Mouse (Mus musculus) kidney, embryonic 16.5 days (tissue): ENCODE results near the gene Rcsd1. TPM values are rescaled to one million over a fixed set of nuclear protein-coding genes. Genes with fewer than 3 reads are reported as not detected.

ENCODE experiments used
- ATAC-seq: fragments of 200-750 bp; cut with Nextera tagmentation; 2 replicates; pipeline ENCODE4 v1.8.0; 2017; ENCODE audit warnings: moderate TSS enrichment; ENCODE audit not compliant: low FRiP score, low TSS enrichment
- H3K27ac ChIP-seq: fragments of 300-500 bp; sonication (generic); 2 replicates; pipeline ENCODE4 v1.5.1; 2014; ENCODE audit warnings: low read length
- H3K27me3 ChIP-seq: fragments of 300-500 bp; sonication (generic); 2 replicates; pipeline ENCODE4 v1.6.1; 2014; ENCODE audit warnings: low read length, control low read depth, mixed read lengths; ENCODE audit not compliant: insufficient read depth
- H3K36me3 ChIP-seq: fragments of 300-500 bp; sonication (generic); 2 replicates; pipeline ENCODE4 v1.6.1; 2014; ENCODE audit warnings: low read length, control low read depth, mixed read lengths; ENCODE audit not compliant: insufficient read depth
- H3K4me1 ChIP-seq: fragments of 300-500 bp; sonication (generic); 2 replicates; pipeline ENCODE4 v1.6.1; 2014; ENCODE audit warnings: low read length, control low read depth, mixed read lengths; ENCODE audit not compliant: insufficient read depth
- H3K4me2 ChIP-seq: fragments of 300-500 bp; sonication (generic); replicated peaks from 2 replicates; pipeline ENCODE4 v1.6.1; 2014; ENCODE audit warnings: low read depth, low read length
- H3K4me3 ChIP-seq: fragments of 300-500 bp; sonication (generic); 2 replicates; pipeline ENCODE4 v1.5.1; 2014; ENCODE audit warnings: mild to moderate bottlenecking, low read length
- H3K9ac ChIP-seq: fragments of 300-500 bp; sonication (generic); replicated peaks from 2 replicates; pipeline ENCODE4 v1.6.1; 2014; ENCODE audit warnings: low read length
- H3K9me3 ChIP-seq: fragments of 300-500 bp; sonication (generic); 2 replicates; pipeline ENCODE4 v1.6.1; 2016; ENCODE audit warnings: low read length, control low read depth
- WGBS: fragments of 180-500 bp; shearing (Covaris S2); extraction: QIAGEN DNeasy Blood & Tissue Kit; methylation state at CpG from one replicate; pipeline ENCODE4 v1.1.7; 2014; 5-methylcytosine and 5-hydroxymethylcytosine counted together
- polyA plus RNA-seq: library from polyadenylated mRNA; unstranded; fragments of >200 nt; fragmentation: Nextera tagmentation; extraction: Ambion mirVana; gene quantifications from 2 replicates; pipeline ENCODE4 v1.2.1, GENCODE M21; 2015

The Rcsd1 gene
- polyA plus RNA-seq, 1 experiment from 2014 or later = 54.9 TPM

- Histone ChIP-seq H3K27ac (peak overlapping the region; percentile 41; the same call in 1 of the 2 replicates), H3K4me1 (peaks cover 72% of the 10 kb centered on the region), H3K9ac (peak overlapping the region; percentile 83), H3K27me3 (no peaks in the 10 kb centered on the region), H3K4me2 (peak overlapping the region; percentile 79), H3K4me3 (peak overlapping the region; percentile 72), H3K9me3 (no peaks in the 10 kb centered on the region), H3K36me3 (no peaks in the 10 kb centered on the region)
- 70% methylated on average over 7 of the region's 7 CpGs for WGBS
- no peak for ATAC-seq
Observed at GRCm38 (mm10) chr1:165705868-165706348, 3.6 kb downstream of the Rcsd1 start.

GRCm38 (mm10) chr1:165705368-165705767 lies 4.2 kb downstream of the Rcsd1 start:
- H3K4me1 ChIP-seq = peaks cover 77% of the 10 kb centered on the region
- H3K27me3 ChIP-seq = no peaks in the 10 kb centered on the region
- 53% methylated on average over 6 of the region's 6 CpGs for WGBS
- H3K9me3 ChIP-seq = no peaks in the 10 kb centered on the region
- ATAC-seq = no peak
- no peaks in the 10 kb centered on the region for H3K36me3 ChIP-seq
- no peak overlapping the region; the same call in 1 of the 2 replicates for H3K4me3 ChIP-seq
- H3K4me2 ChIP-seq = peak overlapping the region; percentile 79
- H3K9ac ChIP-seq = no peak overlapping the region; the same call in 1 of the 2 replicates
- 0 out of 2 replicates have a peak overlapping the region, but pooled peaks have one; percentile 41 for H3K27ac ChIP-seq

- 70% methylated on average over 3 of the region's 3 CpGs for WGBS
- no peaks in the 10 kb centered on the region for H3K27me3 ChIP-seq
- H3K4me1 ChIP-seq = peaks cover 79% of the 10 kb centered on the region
- H3K4me2 ChIP-seq = peak overlapping the region; percentile 79
- H3K4me3 ChIP-seq = no peak overlapping the region
- H3K9ac ChIP-seq = no peak overlapping the region; the same call in 1 of the 2 replicates
- ATAC-seq = no peak
- H3K36me3 ChIP-seq = no peaks in the 10 kb centered on the region
- no peaks in the 10 kb centered on the region for H3K9me3 ChIP-seq
- H3K27ac ChIP-seq = no peak overlapping the region
Observed at GRCm38 (mm10) chr1:165704841-165705240, 4.7 kb downstream of the Rcsd1 start.

GRCm38 (mm10) chr1:165702221-165703031 lies 7.1 kb downstream of the Rcsd1 start:
- Histone ChIP-seq H3K9me3 (no peaks in the 10 kb centered on the region), H3K36me3 (no peaks in the 10 kb centered on the region), H3K4me2 (peak overlapping the region; percentile 46), H3K4me1 (peaks cover 67% of the 10 kb centered on the region), H3K4me3 (peak overlapping the region; percentile 8; the same call in 1 of the 2 replicates), H3K27me3 (no peaks in the 10 kb centered on the region), H3K27ac (peak overlapping the region; percentile 52; the same call in 1 of the 2 replicates), H3K9ac (peak overlapping the region; percentile 44)
- 14% methylated on average over 19 of the region's 19 CpGs for WGBS
- ATAC-seq = peak; percentile 64

GRCm38 (mm10) chr1:165701562-165701961 lies 8.0 kb downstream of the Rcsd1 start:
- Histone ChIP-seq H3K9ac (no peak overlapping the region), H3K27me3 (no peaks in the 10 kb centered on the region), H3K9me3 (no peaks in the 10 kb centered on the region), H3K4me1 (peaks cover 70% of the 10 kb centered on the region), H3K4me3 (no peak overlapping the region), H3K27ac (peak overlapping the region; percentile 5; the same call in 1 of the 2 replicates), H3K4me2 (peak overlapping the region; percentile 7), H3K36me3 (no peaks in the 10 kb centered on the region)
- 21% methylated on average over 9 of the region's 9 CpGs for WGBS
- peak; percentile 34; the same call in 1 of the 2 replicates for ATAC-seq

- Histone ChIP-seq H3K4me3 (no peak overlapping the region), H3K4me2 (peak overlapping the region; percentile 7), H3K9me3 (no peaks in the 10 kb centered on the region), H3K4me1 (peaks cover 70% of the 10 kb centered on the region), H3K9ac (no peak overlapping the region), H3K36me3 (no peaks in the 10 kb centered on the region), H3K27ac (peak overlapping the region; percentile 5; the same call in 1 of the 2 replicates), H3K27me3 (no peaks in the 10 kb centered on the region)
- peak; percentile 28; the same call in 1 of the 2 replicates for ATAC-seq
- 41% methylated on average over 6 of the region's 6 CpGs for WGBS
Observed at GRCm38 (mm10) chr1:165700933-165701518, 8.5 kb downstream of the Rcsd1 start.

- Histone ChIP-seq H3K4me1 (peaks cover 70% of the 10 kb centered on the region), H3K4me2 (no peak overlapping the region)
- 28% methylated on average over 7 of the region's 7 CpGs for WGBS
Observed at GRCm38 (mm10) chr1:165700376-165700815, 9.2 kb downstream of the Rcsd1 start.

GRCm38 (mm10) chr1:165697701-165698100 lies 11.9 kb downstream of the Rcsd1 start:
- Histone ChIP-seq H3K36me3 (no peaks in the 10 kb centered on the region), H3K27me3 (no peaks in the 10 kb centered on the region), H3K9me3 (no peaks in the 10 kb centered on the region), H3K4me1 (peaks cover 73% of the 10 kb centered on the region), H3K4me2 (no peak overlapping the region), H3K27ac (no peak overlapping the region), H3K9ac (no peak overlapping the region), H3K4me3 (no peak overlapping the region)
- no peak for ATAC-seq
- 69% methylated on average over 8 of the region's 8 CpGs for WGBS

More at GRCm38 (mm10) chr1:165700376-165700815, 9.2 kb downstream of the Rcsd1 start:
- no peaks in the 10 kb centered on the region for H3K36me3 ChIP-seq
- H3K4me3 ChIP-seq = no peak overlapping the region
- H3K27ac ChIP-seq = peak overlapping the region; percentile 30; the same call in 1 of the 2 replicates
- no peak overlapping the region for H3K9ac ChIP-seq
- H3K27me3 ChIP-seq = no peaks in the 10 kb centered on the region
- ATAC-seq = no peak
- no peaks in the 10 kb centered on the region for H3K9me3 ChIP-seq

GRCm38 (mm10) chr1:165696870-165697269 lies 12.7 kb downstream of the Rcsd1 start:
- 73% methylated on average over 7 of the region's 7 CpGs for WGBS
- Histone ChIP-seq H3K9me3 (no peaks in the 10 kb centered on the region), H3K9ac (no peak overlapping the region), H3K27ac (no peak overlapping the region), H3K27me3 (no peaks in the 10 kb centered on the region), H3K4me1 (peaks cover 73% of the 10 kb centered on the region), H3K36me3 (no peaks in the 10 kb centered on the region), H3K4me2 (no peak overlapping the region), H3K4me3 (no peak overlapping the region)
- no peak for ATAC-seq
